Mouse (Mus musculus): ENCODE data around the gene Lmbr1l.

The Lmbr1l gene

DNA sequence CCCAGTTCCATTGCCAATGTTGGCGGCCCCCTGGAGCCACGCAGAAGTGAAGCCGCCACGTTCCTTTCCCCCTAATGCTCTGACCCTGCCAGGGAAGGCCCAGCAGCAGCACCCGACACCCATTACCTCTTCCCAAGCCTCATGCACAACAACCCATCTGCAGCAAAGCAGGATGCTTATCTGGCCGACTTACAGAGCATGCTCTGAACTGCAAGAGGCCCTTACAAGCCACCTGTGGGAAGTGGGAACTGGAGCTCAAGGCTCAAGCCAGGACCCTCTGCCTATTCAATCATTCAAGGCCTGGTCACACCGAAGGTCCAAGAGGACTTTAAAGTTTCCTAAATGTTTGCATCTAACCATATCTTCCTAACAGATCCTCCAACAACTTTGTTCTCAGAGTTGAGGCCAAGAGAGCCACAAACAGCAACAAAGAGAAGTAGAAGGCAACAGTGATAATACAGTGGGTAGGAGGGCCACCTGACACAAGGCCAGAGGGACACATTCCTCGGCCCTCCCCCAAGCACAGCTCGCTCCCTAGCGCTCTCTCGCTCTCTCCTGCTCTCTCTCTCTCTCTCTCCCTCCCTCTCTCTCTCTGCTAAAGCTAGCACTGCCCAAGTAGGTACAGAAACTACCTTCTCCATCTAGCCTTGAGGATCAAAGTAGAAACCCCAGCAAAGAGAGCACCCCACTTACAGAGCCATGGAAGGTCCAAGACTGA, 49.5 kb downstream of the Lmbr1l start:
- peak in 1 of 2 experiments; percentile 15 for DNase-seq

DNA sequence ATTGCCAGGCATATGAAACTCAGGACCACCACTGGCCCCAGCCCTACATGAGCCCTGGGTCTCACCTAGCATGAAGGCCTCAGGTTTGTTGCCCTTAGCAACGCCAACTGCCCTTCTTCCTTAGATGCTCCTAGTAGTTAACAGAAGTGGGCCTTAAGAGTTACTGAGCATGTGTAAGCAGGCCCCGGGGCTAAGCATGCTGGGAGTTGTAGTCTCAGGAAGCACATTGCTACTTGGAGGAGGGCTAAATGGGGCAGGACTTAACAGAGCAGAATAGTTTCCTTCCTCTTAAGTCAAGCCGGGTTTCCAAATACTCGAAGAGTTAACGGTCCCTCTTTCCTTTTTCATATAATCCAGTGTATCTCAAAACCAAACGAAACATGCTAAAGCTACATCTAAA, 50.7 kb downstream of the Lmbr1l start:
- DNase-seq: peak; percentile 43 to 65

DNA sequence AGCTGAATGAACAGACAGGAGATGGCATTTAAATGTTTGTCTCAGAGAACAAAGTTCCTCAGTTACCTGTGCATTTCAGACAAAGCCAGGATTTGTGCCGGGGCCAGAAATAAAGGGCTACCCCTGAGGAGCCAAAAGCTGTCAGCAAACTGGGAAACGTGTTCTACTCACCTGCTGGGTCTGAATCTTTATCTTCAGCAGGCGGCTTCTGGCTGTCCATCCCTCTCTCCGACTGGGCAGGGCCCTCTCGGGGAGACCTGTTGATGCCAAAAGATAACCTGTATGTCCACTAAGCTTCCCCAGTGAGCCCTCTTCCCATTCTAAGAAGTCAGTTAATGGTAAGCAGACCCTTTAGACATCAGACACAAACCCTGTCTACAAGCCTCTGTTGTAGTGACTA, 51.5 kb downstream of the Lmbr1l start:
- peak in 1 of 2 experiments; percentile 17 for DNase-seq

DNA sequence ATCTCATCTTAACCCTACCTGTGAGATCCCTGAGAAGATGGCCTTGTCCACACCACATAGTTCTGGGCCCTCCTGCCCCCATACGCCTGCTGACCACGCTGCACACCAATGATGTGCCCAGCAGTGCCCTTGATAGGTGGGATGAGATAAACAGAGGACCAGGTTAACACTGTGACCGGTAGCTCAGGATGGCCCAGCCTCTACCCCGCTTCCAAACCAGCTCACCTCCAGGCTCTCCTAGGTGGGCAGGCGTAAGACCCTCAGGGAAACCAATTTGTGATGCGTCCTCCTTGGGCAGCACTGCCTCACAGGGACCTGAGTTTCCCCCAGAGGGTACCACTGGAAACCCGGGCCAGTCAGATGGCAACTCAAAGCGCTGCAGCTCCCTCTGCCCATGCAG, 52.3 kb downstream of the Lmbr1l start:
- no peak for DNase-seq

DNA sequence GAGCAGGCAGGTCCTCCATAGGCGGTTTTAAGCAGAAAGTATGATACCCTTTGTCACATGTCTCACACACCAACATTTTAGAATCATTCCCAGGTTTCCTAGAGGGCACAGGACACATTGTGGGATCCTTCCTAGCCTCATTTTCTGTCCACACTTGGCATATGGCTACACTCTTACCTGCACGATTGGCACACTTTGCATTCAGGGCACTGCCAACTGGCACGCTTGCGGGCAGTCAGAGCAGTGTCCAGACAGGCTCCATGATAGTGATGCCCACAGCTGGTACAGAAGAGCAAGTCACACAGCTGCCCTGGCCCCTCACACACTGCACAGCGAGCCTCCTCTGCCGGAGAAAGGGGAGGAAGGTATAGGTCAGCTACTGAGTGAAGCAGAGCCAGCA, 53.1 kb downstream of the Lmbr1l start:
- peak in 1 of 2 experiments; percentile 55 for DNase-seq

DNA sequence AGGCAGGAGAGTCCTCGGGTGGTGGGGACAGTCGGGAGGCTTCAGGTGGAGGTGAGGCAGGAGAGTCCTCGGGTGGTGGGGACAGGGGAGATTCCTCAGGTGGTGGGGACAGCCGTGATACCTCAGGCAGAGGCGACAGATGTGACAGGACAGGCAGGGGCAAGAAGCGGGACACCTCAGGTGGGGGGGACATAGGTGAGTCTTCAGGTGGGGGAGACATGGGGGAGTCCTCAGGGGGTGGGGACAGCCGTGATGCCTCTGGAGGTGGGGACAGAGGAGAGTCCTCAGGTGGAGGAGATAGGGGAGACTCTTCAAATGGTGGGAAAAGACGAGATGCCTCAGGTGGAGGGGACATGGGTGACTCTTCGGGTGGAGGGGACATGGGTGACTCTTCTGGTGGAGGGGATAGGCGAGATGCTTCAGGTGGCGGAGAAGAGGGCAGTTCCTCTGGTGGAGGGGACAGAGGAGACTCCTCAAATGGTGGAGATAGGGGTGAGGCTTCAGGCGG, 54.5 kb downstream of the Lmbr1l start:
- no peak for DNase-seq

DNA sequence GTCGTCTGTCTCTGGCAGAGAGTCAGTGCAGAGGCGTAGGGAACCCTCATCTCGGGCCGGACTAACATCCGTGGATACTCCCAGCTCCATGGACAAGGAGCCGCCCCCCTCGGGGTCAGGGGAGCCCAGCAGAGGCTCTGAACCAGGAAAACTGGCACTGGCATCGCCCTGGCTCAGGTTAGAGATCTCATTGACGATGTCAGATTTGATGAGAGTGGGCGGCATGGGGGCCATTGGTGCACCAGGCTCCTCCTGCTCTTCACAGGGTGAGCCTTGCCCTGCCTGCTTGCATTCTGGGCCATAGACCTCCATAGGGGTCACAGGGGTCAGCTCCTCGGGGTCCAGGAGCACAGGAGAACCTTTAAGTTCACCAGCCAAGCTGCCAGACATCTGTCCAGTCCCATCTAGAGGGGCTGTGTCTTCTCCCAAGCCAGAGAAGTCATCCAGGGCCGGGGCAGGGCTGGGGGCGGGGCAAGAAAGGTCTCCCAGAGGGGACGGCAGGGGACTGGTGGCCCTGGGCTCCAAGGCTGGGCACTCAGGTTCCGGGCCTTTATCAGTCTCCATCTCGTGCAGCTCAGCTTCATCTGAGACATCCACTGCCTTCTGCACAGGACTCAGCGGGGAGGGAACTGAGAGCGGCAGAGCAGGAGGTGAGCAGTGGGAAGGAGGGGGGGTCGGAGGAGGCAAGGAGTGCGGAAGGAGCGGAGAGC, 56.2 kb downstream of the Lmbr1l start:
- DNase-seq: no peak

DNA sequence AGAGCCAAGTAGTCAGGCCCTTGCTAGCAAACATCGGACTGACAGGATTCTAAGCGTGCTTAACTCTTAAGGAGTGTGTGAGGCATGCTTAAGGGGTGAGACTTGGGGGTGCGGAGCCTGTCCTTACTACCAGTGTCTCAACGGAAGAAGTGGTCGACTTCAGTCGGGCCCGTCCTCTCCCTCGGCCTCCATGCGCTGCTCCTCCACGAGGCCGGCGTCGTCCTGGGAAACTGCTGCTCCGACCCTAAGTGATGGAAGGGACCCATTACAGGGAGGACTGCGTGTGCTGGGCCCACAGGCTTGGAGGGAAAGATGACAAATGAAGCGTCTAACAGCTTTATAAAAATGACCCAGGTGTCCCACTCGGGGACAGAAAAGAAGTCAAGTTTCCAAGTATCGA, 57.1 kb downstream of the Lmbr1l start:
- DNase-seq: no peak

DNA sequence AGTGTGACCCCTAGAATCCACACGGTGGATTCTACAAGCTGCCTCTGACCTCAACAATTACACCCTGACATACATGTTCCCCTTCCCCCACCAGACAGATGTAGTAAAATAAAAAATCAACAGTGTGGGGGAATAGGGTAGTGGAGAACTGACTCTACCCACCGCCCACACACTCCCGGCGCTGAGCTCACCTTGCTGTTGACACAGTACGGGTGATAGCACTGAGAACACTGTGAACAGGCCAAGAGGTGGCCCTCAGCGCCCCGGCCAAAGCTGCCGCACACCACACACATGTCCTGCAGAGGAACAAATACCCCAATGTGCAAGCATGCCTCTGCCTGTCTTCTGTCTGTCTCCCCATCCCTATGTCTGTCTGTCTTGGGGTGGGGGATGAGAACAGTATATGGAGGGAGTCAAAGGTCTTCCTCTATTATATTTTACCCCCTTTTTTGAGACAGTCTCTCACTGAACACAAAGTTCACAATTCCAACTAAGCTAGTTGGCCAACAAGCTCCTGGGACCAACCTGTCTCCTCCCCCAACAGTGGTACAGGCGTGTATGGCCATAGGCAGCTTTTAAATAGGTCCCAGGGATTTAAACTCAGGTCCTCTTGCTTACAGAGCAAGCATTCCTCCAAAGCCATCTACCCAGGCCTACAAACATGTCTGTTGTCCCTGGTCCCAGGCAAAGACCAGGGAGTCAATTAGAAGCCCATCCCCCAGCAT, 58.5 kb downstream of the Lmbr1l start:
- no peak for DNase-seq

DNA sequence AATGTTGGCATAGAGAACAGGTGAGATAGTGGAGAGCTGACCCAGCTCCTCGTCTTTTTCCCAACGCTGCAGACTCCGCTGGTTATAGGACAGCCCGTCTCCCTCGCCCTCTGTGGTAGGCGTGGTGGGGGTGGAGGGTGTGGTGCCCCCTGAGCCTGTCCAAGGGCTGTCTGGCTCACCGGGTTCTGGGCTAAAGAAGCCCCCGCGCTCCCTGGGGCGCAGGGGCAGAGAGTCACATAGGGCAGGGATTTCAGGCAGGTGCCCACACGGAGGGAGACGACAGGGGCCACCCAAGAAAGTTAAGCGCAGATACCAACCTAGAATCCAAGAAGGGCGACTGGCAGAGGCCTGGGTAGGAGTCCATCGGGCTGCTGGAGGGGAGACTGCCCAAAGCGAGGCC, 63.8 kb downstream of the Lmbr1l start:
- DNase-seq: no peak

Measured in cerebellum, postnatal 25 days (tissue).